In the genomic region with DNA sequence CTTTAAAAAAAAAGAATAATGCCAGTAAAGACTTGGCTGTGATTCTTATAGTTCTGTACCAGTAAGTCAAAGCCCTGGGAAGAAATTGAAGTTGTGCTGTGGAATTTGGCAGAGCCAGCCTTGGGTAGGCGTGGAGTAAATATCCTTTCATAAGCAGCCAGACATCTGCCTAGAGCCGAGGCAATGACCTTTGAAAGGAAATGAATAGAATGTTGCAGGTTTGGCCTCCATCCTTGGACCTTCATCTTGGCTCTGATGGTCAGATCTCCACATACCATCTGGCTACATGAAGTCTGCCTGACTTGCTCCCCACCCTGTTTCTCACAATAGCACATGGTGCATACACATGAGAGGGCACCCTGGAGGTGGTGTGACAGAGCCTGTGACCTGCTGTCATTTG, we compare ENCODE assay signal across 26 mouse cellular contexts.
DNase-seq lines count a peak whose midpoint lies in the region; ATAC-seq and TF ChIP-seq lines count a peak whose summit lies in the region.
"Had no signal": no experiment of that assay in that cellular context is flagged by ENCODE, and none has a peak within 500 bp of the region (broad histone marks: within the 10 kb centered on the region; RNA-seq: fewer than 3 reads in every experiment).

No protein-coding gene starts in this region.

- H3K9ac ChIP-seq in lung, postnatal 0 days (replicated peaks; ENCODE audit: low read depth), result no peak overlapping the region
- H3K9ac ChIP-seq in stomach, postnatal 0 days (ENCODE audit: low read length), result no peak overlapping the region
- H3K9ac ChIP-seq: embryonic facial prominence, embryonic 13.5 days; forebrain, embryonic 12.5 days; forebrain, postnatal 0 days; hindbrain, embryonic 15.5 days; kidney, embryonic 15.5 days; limb, embryonic 12.5 days; liver, embryonic 15.5 days; stomach, embryonic 15.5 days had no signal

- TF ChIP-seq EP300 in lung, postnatal 0 days (IDR thresholded peaks at IDR 0.05), result no peak
- TF ChIP-seq EP300 in stomach, postnatal 0 days (optimal IDR thresholded peaks at IDR 0.05), result no peak

- no peaks in the 10 kb centered on the region for H3K36me3 ChIP-seq in lung, postnatal 0 days (ENCODE audit: insufficient read depth, low read length)
- H3K36me3 ChIP-seq in stomach, postnatal 0 days (ENCODE audit: control insufficient read depth, insufficient read depth, low read length), result no peaks in the 10 kb centered on the region
- H3K36me3 ChIP-seq: embryonic facial prominence, embryonic 13.5 days; forebrain, embryonic 12.5 days; hindbrain, embryonic 10.5 days; hindbrain, embryonic 15.5 days; kidney, embryonic 15.5 days; limb, embryonic 12.5 days; liver, embryonic 15.5 days; midbrain, embryonic 10.5 days; stomach, embryonic 15.5 days had no signal

- H3K4me1 ChIP-seq in lung, postnatal 0 days (ENCODE audit: insufficient read depth, low read depth, low read length), result no peaks in the 10 kb centered on the region
- H3K4me1 ChIP-seq in stomach, postnatal 0 days (replicated peaks; ENCODE audit: control insufficient read depth, insufficient read depth), result no peaks in the 10 kb centered on the region
- H3K4me1 ChIP-seq: embryonic facial prominence, embryonic 13.5 days; forebrain, embryonic 12.5 days; hindbrain, embryonic 10.5 days; hindbrain, embryonic 15.5 days; kidney, embryonic 15.5 days; limb, embryonic 12.5 days; liver, embryonic 15.5 days; midbrain, embryonic 10.5 days; stomach, embryonic 15.5 days had no signal

- H3K27me3 ChIP-seq in lung, postnatal 0 days (replicated peaks; ENCODE audit: insufficient read depth, low read length), result no peaks in the 10 kb centered on the region
- no peaks in the 10 kb centered on the region for H3K27me3 ChIP-seq in stomach, postnatal 0 days (ENCODE audit: control insufficient read depth, insufficient read depth, low read length)
- H3K27me3 ChIP-seq: embryonic facial prominence, embryonic 13.5 days; forebrain, embryonic 12.5 days; hindbrain, embryonic 15.5 days; kidney, embryonic 15.5 days; limb, embryonic 12.5 days; liver, embryonic 15.5 days; stomach, embryonic 15.5 days had no signal

- DNase-seq in adrenal gland, adult 2 months, result peak; percentile 13
- no peak for DNase-seq in adrenal gland, postnatal 4 days (ENCODE audit: low spot score in 2 of 2)
- DNase-seq in cerebellum, postnatal 25 days, result peak; percentile 8 to 10
- DNase-seq in cerebellum, adult 9-10 months, result no peak
- peak; percentile 3 to 15 for DNase-seq in lung, adult 18-20 months
- no peak for DNase-seq in lung, postnatal 0 days (ENCODE audit: low spot score)
- peak; percentile 42 for DNase-seq in brain, adult 2 months (ENCODE audit: low read depth, low spot score)
- DNase-seq in stomach, postnatal 0 days (ENCODE audit: low spot score), result no peak
- DNase-seq: forebrain, postnatal 0 days; heart, postnatal 14 days; kidney, adult 18-20 months; kidney, postnatal 25 days; right cerebral cortex, postnatal 25 days; thymus, postnatal 14 days had no signal

- no peaks in the 10 kb centered on the region for H3K9me3 ChIP-seq in lung, postnatal 0 days (ENCODE audit: low read length)
- no peaks in the 10 kb centered on the region for H3K9me3 ChIP-seq in stomach, postnatal 0 days (ENCODE audit: control insufficient read depth, low read length)
- H3K9me3 ChIP-seq: embryonic facial prominence, embryonic 13.5 days; forebrain, embryonic 12.5 days; hindbrain, embryonic 10.5 days; hindbrain, embryonic 15.5 days; kidney, embryonic 15.5 days; limb, embryonic 12.5 days; liver, embryonic 15.5 days; midbrain, embryonic 10.5 days; stomach, embryonic 15.5 days had no signal

- ATAC-seq in lung, postnatal 0 days, result no peak
- ATAC-seq in stomach, postnatal 0 days (ENCODE audit: low FRiP score, low TSS enrichment), result no peak
- ATAC-seq: activated CD4-positive, CD25-positive, alpha-beta regulatory T cell, adult 4 months; CD4-positive, CD25-positive, alpha-beta regulatory T cell, adult 4 months; forebrain, postnatal 0 days; midbrain, embryonic 16.5 days had no signal

- no peak for TF ChIP-seq CTCF in lung, postnatal 0 days (IDR thresholded peaks at IDR 0.05)
- no peak for TF ChIP-seq CTCF in stomach, postnatal 0 days (IDR thresholded peaks at IDR 0.05; ENCODE audit: low read depth)

- WGBS in lung, postnatal 0 days, result 81% methylated on average over 2 of the region's 2 CpGs
- WGBS in stomach, postnatal 0 days, result 79% methylated on average over 2 of the region's 2 CpGs

- H3K27ac ChIP-seq in lung, postnatal 0 days (ENCODE audit: low read length), result no peak overlapping the region
- no peak overlapping the region for H3K27ac ChIP-seq in stomach, postnatal 0 days (replicated peaks)
- H3K27ac ChIP-seq: embryonic facial prominence, embryonic 13.5 days; forebrain, embryonic 12.5 days; hindbrain, embryonic 10.5 days; hindbrain, embryonic 15.5 days; kidney, embryonic 15.5 days; limb, embryonic 12.5 days; liver, embryonic 15.5 days; midbrain, embryonic 10.5 days; stomach, embryonic 15.5 days had no signal

- H3K4me3 ChIP-seq in lung, postnatal 0 days (ENCODE audit: low read depth, low read length), result no peak overlapping the region
- H3K4me3 ChIP-seq in stomach, postnatal 0 days (ENCODE audit: low read depth, low read length), result no peak overlapping the region
- H3K4me3 ChIP-seq: embryonic facial prominence, embryonic 13.5 days; forebrain, embryonic 12.5 days; hindbrain, embryonic 10.5 days; hindbrain, embryonic 15.5 days; kidney, embryonic 15.5 days; limb, embryonic 12.5 days; liver, embryonic 15.5 days; midbrain, embryonic 10.5 days; stomach, embryonic 15.5 days had no signal

- H3K4me2 ChIP-seq in lung, postnatal 0 days (replicated peaks; ENCODE audit: low read depth, low read length), result no peak overlapping the region
- H3K4me2 ChIP-seq in stomach, postnatal 0 days (replicated peaks; ENCODE audit: low read depth), result no peak overlapping the region
- H3K4me2 ChIP-seq: embryonic facial prominence, embryonic 13.5 days; forebrain, embryonic 12.5 days; hindbrain, embryonic 15.5 days; kidney, embryonic 15.5 days; limb, embryonic 12.5 days; liver, embryonic 15.5 days; stomach, embryonic 15.5 days had no signal

Comparison
In these comparisons a context has a peak if more than half of its experiments do, and no peak if none do; other contexts are left out.
1. DNase-seq: peak in adrenal gland, adult 2 months (single experiment), cerebellum, postnatal 25 days (2 of 2), lung, adult 18-20 months (2 of 2) and brain, adult 2 months (single experiment); none in adrenal gland, postnatal 4 days (0 of 2), cerebellum, adult 9-10 months (single experiment), lung, postnatal 0 days (single experiment) and stomach, postnatal 0 days (single experiment).